Mouse (Mus musculus): ENCODE measurements around the gene Fmod. TPM values are rescaled to one million over a fixed set of nuclear protein-coding genes. Genes with fewer than 3 reads are reported as not detected.

The Fmod gene
- total RNA-seq, 2 experiments from 2014 or later = 13.5 to 17.4 TPM

GRCm38 (mm10) chr1:134073061-134073564 is 36.1 kb downstream of the Fmod start:
- intact Hi-C loops (cut with DNase I) = no loop called here
- no peak for DNase-seq

- intact Hi-C loops (cut with DNase I) = no loop called here
- no peak for DNase-seq
Observed at GRCm38 (mm10) chr1:134073658-134074057, 36.6 kb downstream of the Fmod start.

GRCm38 (mm10) chr1:134074184-134074583 is 37.1 kb downstream of the Fmod start:
- intact Hi-C loops (cut with DNase I) = no loop called here
- DNase-seq = no peak

GRCm38 (mm10) chr1:134074606-134075005 is 37.6 kb downstream of the Fmod start:
- intact Hi-C loops (cut with DNase I) = no loop called here
- no peak for DNase-seq

DNA sequence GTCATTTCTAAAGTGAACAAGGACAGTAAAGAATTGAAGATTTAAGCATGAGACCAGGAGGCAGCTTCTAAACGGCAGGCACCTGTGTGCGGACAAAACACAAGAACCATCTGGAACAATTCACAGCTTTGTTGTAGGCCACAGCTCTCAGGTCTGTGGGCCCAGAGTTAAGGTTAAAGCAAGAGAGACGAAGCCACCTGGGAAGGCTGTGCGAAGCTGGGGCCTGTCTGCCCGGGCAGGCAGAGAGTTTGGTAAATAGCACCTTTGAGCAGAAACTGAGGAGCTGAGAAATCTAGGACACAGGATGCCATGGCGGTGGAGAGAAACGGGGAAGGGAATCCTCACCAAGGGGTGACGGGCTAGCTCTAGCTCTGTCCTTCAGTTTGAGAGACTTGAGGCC is 38.5 kb downstream of the Fmod start:
- intact Hi-C loops (cut with DNase I) = no loop called here
- DNase-seq = no peak

- no peak for DNase-seq
- intact Hi-C loops (cut with DNase I) = no loop called here
Observed at GRCm38 (mm10) chr1:134076789-134077188, 39.7 kb downstream of the Fmod start.

GRCm38 (mm10) chr1:134077389-134078060 is 40.5 kb downstream of the Fmod start:
- intact Hi-C loops (cut with DNase I) = loop anchor here (1.0 kb wide), 3 partner anchors 14 to 26 kb away; no protein-coding TSS in a partner anchor

DNA sequence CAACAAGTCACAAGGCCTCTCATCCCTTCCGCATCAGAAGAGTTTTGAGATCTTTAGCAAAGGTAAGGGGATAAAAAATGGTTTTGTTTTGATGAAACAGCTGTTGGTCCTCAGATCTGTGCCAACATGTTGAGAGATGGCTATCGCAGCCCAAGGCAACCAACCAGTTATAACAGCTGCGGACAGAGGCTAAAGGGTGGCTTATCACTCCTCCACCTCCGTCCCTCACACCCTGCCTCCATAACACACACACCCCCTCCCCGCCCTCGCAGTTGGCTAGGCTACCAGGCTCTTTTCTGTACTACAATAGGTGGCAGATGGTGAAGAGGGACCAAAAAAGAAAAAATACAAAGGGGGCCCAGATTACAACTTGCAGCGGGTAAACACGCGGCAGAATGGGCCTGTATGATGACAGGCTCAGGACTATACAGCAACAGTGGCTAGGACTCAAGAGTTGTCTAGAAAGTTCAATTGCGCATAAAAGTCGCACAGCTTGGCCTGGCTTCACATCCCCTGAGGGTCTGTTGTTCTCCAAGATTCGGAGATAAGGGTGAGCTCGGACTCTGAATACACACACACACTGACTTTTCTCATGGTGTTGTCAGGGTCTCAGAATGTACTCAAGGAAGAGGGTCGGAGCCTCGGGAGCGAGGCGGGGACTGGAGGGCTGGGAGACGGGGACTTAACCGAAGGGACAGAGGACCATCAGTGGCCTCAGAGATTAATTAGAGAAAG is 41.2 kb downstream of the Fmod start:
- DNase-seq = no peak
- intact Hi-C loops (cut with DNase I) = loop anchor here (1.0 kb wide), 3 partner anchors 15 to 25 kb away; no protein-coding TSS in a partner anchor

More at GRCm38 (mm10) chr1:134077389-134078060, 40.5 kb downstream of the Fmod start:
- DNase-seq = no peak

DNA sequence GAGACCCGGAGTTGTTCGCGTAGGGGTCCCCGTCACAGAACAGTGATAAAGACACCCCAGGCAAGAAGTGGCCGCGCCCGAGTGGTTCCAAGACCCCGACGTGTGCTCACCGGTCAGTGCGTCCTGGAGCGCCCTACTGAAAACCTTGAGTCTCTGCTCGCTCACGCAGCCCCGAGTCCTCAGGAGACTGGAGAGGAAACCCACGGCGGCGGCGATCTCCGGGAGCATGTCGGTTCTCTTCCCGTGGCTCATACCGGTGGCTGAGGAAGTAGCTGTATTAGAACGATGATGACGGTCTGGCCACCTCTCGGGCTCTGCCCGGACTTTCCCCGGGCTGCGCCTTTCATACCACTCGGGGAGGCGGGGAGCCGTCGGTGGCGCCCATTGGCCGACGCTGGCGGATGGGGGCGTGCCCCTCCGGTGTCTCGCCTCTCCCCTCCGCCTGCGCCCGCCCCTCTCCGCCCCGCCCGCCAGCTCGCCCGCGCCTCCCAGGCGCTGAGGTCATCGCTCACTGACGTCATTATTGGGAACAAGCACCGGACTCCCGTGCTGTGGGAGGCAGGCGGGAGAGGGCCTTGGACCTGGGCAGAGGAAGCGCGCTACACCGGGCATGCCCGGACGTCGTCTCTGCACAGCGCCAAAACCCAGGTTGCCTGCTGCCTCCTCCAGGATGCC is 41.9 kb downstream of the Fmod start, which contains the start of gene Btg2:
Gene Btg2 (minus strand): TSS at position 319 of the 675 bp plus-strand sequence.
- intact Hi-C loops (cut with DNase I) = loop anchor here (1.0 kb wide), 3 partner anchors 16 to 24 kb away; no protein-coding TSS in a partner anchor
- DNase-seq = peak; percentile 98 to 99

- intact Hi-C loops (cut with DNase I) = no loop called here
- peak; percentile 66 to 75 for DNase-seq
Observed at GRCm38 (mm10) chr1:134079477-134080163, 42.6 kb downstream of the Fmod start.

- intact Hi-C loops (cut with DNase I) = no loop called here
- no peak for DNase-seq
Observed at GRCm38 (mm10) chr1:134080406-134080805, 43.4 kb downstream of the Fmod start.

DNA sequence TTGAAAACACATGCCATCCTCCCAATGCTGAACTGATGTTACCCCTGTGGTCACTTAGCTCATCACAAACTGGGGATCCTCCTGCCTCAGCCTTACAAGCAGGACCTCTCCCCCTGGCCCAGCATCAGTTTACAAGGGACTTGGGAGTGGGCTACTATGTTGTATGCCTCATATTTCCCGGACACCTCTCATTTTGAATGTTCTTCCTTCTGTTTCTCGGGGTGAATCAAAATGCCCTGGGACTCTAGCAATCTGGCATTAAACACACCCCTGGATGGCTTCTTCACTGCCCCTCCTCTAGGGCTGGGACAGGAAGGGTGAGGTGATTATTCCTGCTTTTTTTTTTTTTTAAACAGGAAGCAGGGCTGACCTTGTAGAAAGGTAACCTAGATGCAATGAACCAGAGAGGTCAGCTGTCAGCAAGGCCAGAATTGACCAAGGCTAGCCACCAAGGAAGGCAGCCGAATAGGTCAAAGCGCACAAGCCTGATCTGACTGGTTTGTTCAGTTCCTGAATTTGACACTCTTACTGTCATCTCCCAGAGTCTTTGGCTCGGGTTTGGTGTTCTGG is 43.9 kb downstream of the Fmod start:
- intact Hi-C loops (cut with DNase I) = no loop called here

GRCm38 (mm10) chr1:134082987-134083516 is 46.0 kb downstream of the Fmod start:
- intact Hi-C loops (cut with DNase I) = no loop called here
- peak; percentile 62 to 78 for DNase-seq

More for the DNA sequence above, 43.9 kb downstream of the Fmod start:
- no peak for DNase-seq

GRCm38 (mm10) chr1:134083676-134084075 is 46.6 kb downstream of the Fmod start:
- intact Hi-C loops (cut with DNase I) = no loop called here
- no peak for DNase-seq

DNA sequence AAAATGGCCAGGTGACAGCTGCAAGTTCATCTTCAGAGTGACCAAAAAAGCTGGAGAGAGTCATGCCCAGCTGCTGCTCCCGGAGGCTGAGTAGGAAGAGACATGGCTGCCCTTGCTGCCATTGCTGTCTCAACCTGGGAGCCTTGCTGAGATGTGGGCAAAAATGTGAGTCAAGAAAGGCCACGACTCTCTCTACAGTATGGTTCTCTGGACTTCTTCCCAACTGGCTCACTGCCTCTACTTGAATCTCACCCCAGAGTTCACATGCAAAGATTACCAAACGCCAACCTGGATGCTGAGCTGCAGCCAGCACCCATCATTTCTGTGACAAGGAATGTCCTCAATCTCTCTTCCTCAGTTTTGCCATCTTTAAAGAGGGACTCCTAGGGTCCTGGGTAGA is 47.1 kb downstream of the Fmod start:
- intact Hi-C loops (cut with DNase I) = no loop called here
- DNase-seq = no peak

DNA sequence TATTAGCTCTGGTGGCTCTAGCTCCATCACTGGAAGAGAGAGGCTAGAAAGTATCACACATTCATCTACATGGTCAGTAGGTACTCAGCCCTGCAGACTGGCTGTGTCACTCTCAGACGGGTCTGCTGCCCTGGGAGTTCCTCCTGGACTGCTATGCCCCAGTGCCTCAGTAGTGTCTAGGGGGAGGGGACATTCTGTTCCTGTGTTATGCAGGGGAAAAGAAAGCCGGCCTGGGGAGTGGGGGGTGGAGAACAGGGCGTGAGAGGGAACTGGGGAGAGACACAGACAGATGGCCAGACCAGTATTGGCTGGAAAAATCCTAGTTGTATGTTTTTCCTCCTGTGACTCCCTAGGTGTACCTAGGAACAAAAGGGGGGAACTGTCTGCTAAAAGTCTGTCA is 49.0 kb downstream of the Fmod start:
- no peak for DNase-seq
- intact Hi-C loops (cut with DNase I) = no loop called here

GRCm38 (mm10) chr1:134086811-134087398 is 49.9 kb downstream of the Fmod start:
- intact Hi-C loops (cut with DNase I) = no loop called here
- DNase-seq = peak; percentile 52 to 66

GRCm38 (mm10) chr1:134089074-134089473 is 52.0 kb downstream of the Fmod start:
- intact Hi-C loops (cut with DNase I) = no loop called here
- no peak for DNase-seq

GRCm38 (mm10) chr1:134091851-134092250 is 54.8 kb downstream of the Fmod start:
- intact Hi-C loops (cut with DNase I) = no loop called here
- no peak for DNase-seq

Measured in heart, postnatal 14 days (tissue).